Mouse (Mus musculus) E14TG2a.4 (cell line): ENCODE measurements around the gene Tmem132a.

Source experiments
- CTCF ChIP-seq: conservative IDR thresholded peaks from 2 replicates; pipeline ENCODE4 v1.5.1; 2014; ENCODE audit warnings: low read length
- POU5F1 ChIP-seq: IDR thresholded peaks from 2 replicates; pipeline ENCODE4 v1.6.1; 2014; ENCODE audit warnings: low read length, borderline replicate concordance

- TF ChIP-seq CTCF = no peak
- no peak for TF ChIP-seq POU5F1
These were observed 34.8 kb upstream of the Tmem132a start for GRCm38 (mm10) chr19:10904512-10904911.
